Mouse (Mus musculus): ENCODE results near the gene Nms. TPM values are rescaled to one million over a fixed set of nuclear protein-coding genes. Genes with fewer than 3 reads are reported as not detected.

Nms gene
- polyA plus RNA-seq (2015; fragmentation: Nextera tagmentation; extraction: Ambion mirVana): 0.43 TPM in 1 of 2 replicates, not detected in the other

GRCm38 (mm10) chr1:38938849-38939248, at the start of gene Nms:
Nms (plus strand) TSS chr1:38939149.
- 71% methylated on average over 6 of the region's 6 CpGs for WGBS
- no peaks in the 10 kb centered on the region for H3K9me3 ChIP-seq
- H3K9ac ChIP-seq (replicated peaks): no peak within 1 kb of the TSS
- ATAC-seq: no peak
- no peaks in the 10 kb centered on the region for H3K27me3 ChIP-seq
- no peaks in the 10 kb centered on the region for H3K36me3 ChIP-seq
- no peaks in the 10 kb centered on the region for H3K4me1 ChIP-seq (replicated peaks)
- H3K4me2 ChIP-seq (replicated peaks): no peak within 1 kb of the TSS
- H3K4me3 ChIP-seq (replicated peaks): no peak within 1 kb of the TSS
- H3K27ac ChIP-seq: no peak within 1 kb of the TSS

- H3K4me2 ChIP-seq (replicated peaks): no peak overlapping the region
- H3K36me3 ChIP-seq: peaks cover 22% of the 10 kb centered on the region
- no peaks in the 10 kb centered on the region for H3K27me3 ChIP-seq
- peaks cover 25% of the 10 kb centered on the region for H3K4me1 ChIP-seq (replicated peaks)
- ATAC-seq: no peak
- H3K27ac ChIP-seq: no peak overlapping the region
- no peaks in the 10 kb centered on the region for H3K9me3 ChIP-seq
- no peak overlapping the region for H3K9ac ChIP-seq (replicated peaks)
- H3K4me3 ChIP-seq (replicated peaks): no peak overlapping the region
- WGBS: 91% methylated on average over 5 of the region's 5 CpGs
Measured at GRCm38 (mm10) chr1:38891444-38891843, 47.5 kb upstream of the Nms start.

- WGBS: 66% methylated on average over 5 of the region's 5 CpGs
- H3K9ac ChIP-seq (replicated peaks): peak overlapping the region; percentile 28; the same call in 1 of the 2 replicates
- ATAC-seq: no peak
Measured at GRCm38 (mm10) chr1:38893081-38893480, 45.9 kb upstream of the Nms start.

GRCm38 (mm10) chr1:38897431-38898248, 41.3 kb upstream of the Nms start, which contains the start of gene Chst10:
Chst10 (minus strand) TSS chr1:38898161.
- Histone ChIP-seq H3K27me3 (no peaks in the 10 kb centered on the region), H3K27ac (peak within 1 kb of the TSS; percentile 91), H3K4me3 (replicated peaks) (peak within 1 kb of the TSS; percentile 75), H3K9me3 (no peaks in the 10 kb centered on the region), H3K4me1 (replicated peaks) (peaks cover 36% of the 10 kb centered on the region), H3K4me2 (replicated peaks) (peak within 1 kb of the TSS; percentile 69), H3K9ac (replicated peaks) (peak within 1 kb of the TSS; percentile 86), H3K36me3 (peaks cover 10% of the 10 kb centered on the region; the same call in 1 of the 2 replicates)
- WGBS: under 1% methylated on average over 67 of the region's 67 CpGs
- peak; percentile 95 for ATAC-seq

More at GRCm38 (mm10) chr1:38893081-38893480, 45.9 kb upstream of the Nms start:
- peaks cover 22% of the 10 kb centered on the region for H3K36me3 ChIP-seq
- no peak overlapping the region for H3K4me3 ChIP-seq (replicated peaks)
- H3K4me1 ChIP-seq (replicated peaks): peaks cover 34% of the 10 kb centered on the region
- no peak overlapping the region for H3K4me2 ChIP-seq (replicated peaks)
- no peaks in the 10 kb centered on the region for H3K27me3 ChIP-seq
- peak overlapping the region; percentile 78 for H3K27ac ChIP-seq
- no peaks in the 10 kb centered on the region for H3K9me3 ChIP-seq

- Histone ChIP-seq H3K9ac (replicated peaks) (no peak overlapping the region), H3K36me3 (no peaks in the 10 kb centered on the region), H3K4me1 (replicated peaks) (peaks cover 4% of the 10 kb centered on the region; the same call in 1 of the 2 replicates), H3K9me3 (no peaks in the 10 kb centered on the region), H3K4me2 (replicated peaks) (no peak overlapping the region), H3K4me3 (replicated peaks) (no peak overlapping the region), H3K27ac (no peak overlapping the region), H3K27me3 (no peaks in the 10 kb centered on the region)
- no peak for ATAC-seq
- 72% methylated on average over 5 of the region's 5 CpGs for WGBS
Measured at GRCm38 (mm10) chr1:38902571-38902970, 36.4 kb upstream of the Nms start.

GRCm38 (mm10) chr1:38903985-38904384, 35.0 kb upstream of the Nms start:
- WGBS: 72% methylated on average over 2 of the region's 2 CpGs
- Histone ChIP-seq H3K9ac (replicated peaks) (no peak overlapping the region), H3K4me3 (replicated peaks) (no peak overlapping the region), H3K27ac (no peak overlapping the region), H3K9me3 (no peaks in the 10 kb centered on the region), H3K27me3 (no peaks in the 10 kb centered on the region), H3K36me3 (no peaks in the 10 kb centered on the region), H3K4me2 (replicated peaks) (no peak overlapping the region), H3K4me1 (replicated peaks) (no peaks in the 10 kb centered on the region)
- ATAC-seq: no peak

- Histone ChIP-seq H3K9me3 (no peaks in the 10 kb centered on the region), H3K27ac (no peak overlapping the region), H3K4me3 (replicated peaks) (no peak overlapping the region), H3K36me3 (no peaks in the 10 kb centered on the region), H3K4me1 (replicated peaks) (no peaks in the 10 kb centered on the region), H3K27me3 (no peaks in the 10 kb centered on the region), H3K4me2 (replicated peaks) (no peak overlapping the region), H3K9ac (replicated peaks) (no peak overlapping the region)
- WGBS: 83% methylated on average over 4 of the region's 4 CpGs
- no peak for ATAC-seq
Measured at GRCm38 (mm10) chr1:38928996-38929395, 10.0 kb upstream of the Nms start.

- Histone ChIP-seq H3K4me3 (replicated peaks) (no peak overlapping the region), H3K9ac (replicated peaks) (no peak overlapping the region), H3K27me3 (no peaks in the 10 kb centered on the region), H3K36me3 (no peaks in the 10 kb centered on the region), H3K4me2 (replicated peaks) (no peak overlapping the region), H3K27ac (no peak overlapping the region), H3K4me1 (replicated peaks) (no peaks in the 10 kb centered on the region), H3K9me3 (no peaks in the 10 kb centered on the region)
- ATAC-seq: no peak
- 75% methylated on average over 4 of the region's 4 CpGs for WGBS
Measured at GRCm38 (mm10) chr1:38929468-38929867, 9.5 kb upstream of the Nms start.

- Histone ChIP-seq H3K27me3 (no peaks in the 10 kb centered on the region), H3K9ac (replicated peaks) (no peak overlapping the region), H3K27ac (no peak overlapping the region), H3K4me3 (replicated peaks) (no peak overlapping the region), H3K4me2 (replicated peaks) (no peak overlapping the region), H3K9me3 (no peaks in the 10 kb centered on the region), H3K36me3 (no peaks in the 10 kb centered on the region), H3K4me1 (replicated peaks) (no peaks in the 10 kb centered on the region)
- WGBS: 66% methylated on average over 8 of the region's 8 CpGs
- ATAC-seq: no peak
Measured at GRCm38 (mm10) chr1:38930767-38931166, 8.2 kb upstream of the Nms start.

- Histone ChIP-seq H3K4me1 (replicated peaks) (no peaks in the 10 kb centered on the region), H3K27me3 (no peaks in the 10 kb centered on the region), H3K9ac (replicated peaks) (no peak overlapping the region), H3K27ac (no peak overlapping the region), H3K4me3 (replicated peaks) (no peak overlapping the region), H3K36me3 (no peaks in the 10 kb centered on the region), H3K9me3 (no peaks in the 10 kb centered on the region), H3K4me2 (replicated peaks) (no peak overlapping the region)
- ATAC-seq: no peak
- 28% methylated on average over 5 of the region's 5 CpGs for WGBS
Measured at GRCm38 (mm10) chr1:38934668-38935067, 4.3 kb upstream of the Nms start.

- no peaks in the 10 kb centered on the region for H3K9me3 ChIP-seq
- H3K4me1 ChIP-seq (replicated peaks): no peaks in the 10 kb centered on the region
- H3K27me3 ChIP-seq: no peaks in the 10 kb centered on the region
- H3K27ac ChIP-seq: no peak overlapping the region
- 22% methylated on average over 6 of the region's 6 CpGs for WGBS
- H3K9ac ChIP-seq (replicated peaks): no peak overlapping the region
- no peak for ATAC-seq
- H3K36me3 ChIP-seq: no peaks in the 10 kb centered on the region
- no peak overlapping the region for H3K4me2 ChIP-seq (replicated peaks)
- no peak overlapping the region for H3K4me3 ChIP-seq (replicated peaks)
Measured at GRCm38 (mm10) chr1:38936780-38937179, 2.2 kb upstream of the Nms start.

- Histone ChIP-seq H3K27me3 (no peaks in the 10 kb centered on the region), H3K9ac (replicated peaks) (no peak overlapping the region), H3K36me3 (no peaks in the 10 kb centered on the region), H3K4me3 (replicated peaks) (no peak overlapping the region), H3K27ac (no peak overlapping the region), H3K4me1 (replicated peaks) (no peaks in the 10 kb centered on the region), H3K9me3 (no peaks in the 10 kb centered on the region), H3K4me2 (replicated peaks) (no peak overlapping the region)
- 4% methylated on average over 5 of the region's 5 CpGs for WGBS
- no peak for ATAC-seq
Measured at GRCm38 (mm10) chr1:38939608-38940007, 659 bp downstream of the Nms start.
